Mouse (Mus musculus): ENCODE measurements around the gene Trdmt1. TPM values are rescaled to one million over a fixed set of nuclear protein-coding genes. Genes with fewer than 3 reads are reported as not detected.

Gene Trdmt1
- total and polyA plus RNA-seq, 2 experiments from 2014 or later = 10.3 to 19.0 TPM

DNA sequence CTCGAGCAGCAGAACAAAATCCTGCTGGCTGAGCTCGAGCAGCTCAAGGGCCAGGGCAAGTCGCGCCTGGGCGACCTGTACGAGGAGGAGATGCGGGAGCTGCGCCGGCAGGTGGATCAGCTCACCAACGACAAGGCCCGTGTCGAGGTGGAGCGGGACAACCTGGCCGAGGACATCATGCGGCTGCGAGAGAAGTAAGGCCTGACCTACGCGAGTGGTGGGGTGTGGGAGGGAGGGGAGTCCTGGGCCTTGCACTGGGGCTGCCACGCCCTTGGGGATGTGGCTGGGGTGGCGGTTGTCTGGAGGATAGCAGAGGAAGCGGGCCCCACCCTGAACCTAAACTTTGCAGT lies 30.3 kb upstream of the Trdmt1 start:
- no peaks in the 10 kb centered on the region for H3K27me3 ChIP-seq (ENCODE audit: control insufficient read depth, insufficient read depth, low read length)
- no peak for DNase-seq (ENCODE audit: low spot score)
- H3K36me3 ChIP-seq (replicated peaks; ENCODE audit: control insufficient read depth, insufficient read depth, low read length) = peaks cover 28% of the 10 kb centered on the region
- peak overlapping the region; percentile 63 for H3K4me2 ChIP-seq (ENCODE audit: low read depth, low read length)
- no peak; the same call in 1 of the 2 replicates for ATAC-seq (ENCODE audit: insufficient read depth, low read depth)
- peak overlapping the region; percentile 81 for H3K9ac ChIP-seq (replicated peaks; ENCODE audit: low read depth, low read length)
- H3K27ac ChIP-seq (ENCODE audit: low read depth) = peak overlapping the region; percentile 97
- peak overlapping the region; percentile 67 for H3K4me3 ChIP-seq (ENCODE audit: low read depth, low read length)
- under 1% methylated on average over 21 of the region's 21 CpGs for WGBS
- H3K9me3 ChIP-seq (replicated peaks; ENCODE audit: control insufficient read depth, low read length) = no peaks in the 10 kb centered on the region
- no peak for TF ChIP-seq CTCF (IDR thresholded peaks at IDR 0.05; ENCODE audit: low read depth)
- no peak for TF ChIP-seq EP300 (IDR thresholded peaks at IDR 0.05; ENCODE audit: low read depth)
- H3K4me1 ChIP-seq (ENCODE audit: control insufficient read depth, insufficient read depth) = peaks cover 14% of the 10 kb centered on the region

DNA sequence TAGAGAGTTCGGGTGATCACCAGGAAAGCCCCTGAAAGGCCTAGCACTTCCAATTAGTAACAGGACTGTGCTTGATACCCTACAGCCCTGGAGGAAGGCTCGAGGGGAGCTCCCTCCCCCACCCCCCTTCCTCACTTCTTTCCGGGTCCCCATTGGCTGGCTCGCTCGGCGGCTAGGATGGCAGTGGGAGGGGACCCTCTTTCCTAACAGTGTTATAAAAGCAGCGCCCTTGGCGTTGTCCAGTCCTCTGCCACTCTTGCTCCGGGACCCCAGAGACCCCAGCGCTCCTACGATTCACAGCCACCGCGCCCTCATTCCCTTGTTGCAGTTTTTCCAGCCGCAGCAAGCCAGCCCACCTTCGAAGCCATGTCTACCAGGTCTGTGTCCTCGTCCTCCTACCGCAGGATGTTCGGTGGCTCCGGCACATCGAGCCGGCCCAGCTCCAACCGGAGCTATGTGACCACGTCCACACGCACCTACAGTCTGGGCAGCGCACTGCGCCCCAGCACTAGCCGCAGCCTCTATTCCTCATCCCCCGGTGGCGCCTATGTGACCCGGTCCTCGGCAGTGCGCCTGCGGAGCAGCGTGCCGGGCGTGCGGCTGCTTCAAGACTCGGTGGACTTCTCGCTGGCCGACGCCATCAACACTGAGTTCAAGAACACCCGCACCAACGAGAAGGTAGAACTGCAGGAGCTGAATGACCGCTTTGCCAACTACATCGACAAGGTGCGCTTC lies 29.8 kb upstream of the Trdmt1 start:
- peak overlapping the region; percentile 67 for H3K4me3 ChIP-seq (ENCODE audit: low read depth, low read length)
- peak; percentile 94 for DNase-seq (ENCODE audit: low spot score)
- H3K4me2 ChIP-seq (ENCODE audit: low read depth, low read length) = peak overlapping the region; percentile 63
- peaks cover 14% of the 10 kb centered on the region for H3K4me1 ChIP-seq (ENCODE audit: control insufficient read depth, insufficient read depth)
- ATAC-seq (ENCODE audit: insufficient read depth, low read depth) = peak; percentile 85
- TF ChIP-seq CTCF (IDR thresholded peaks at IDR 0.05; ENCODE audit: low read depth) (no peak), EP300 (IDR thresholded peaks at IDR 0.05; ENCODE audit: low read depth) (no peak)
- H3K27me3 ChIP-seq (ENCODE audit: control insufficient read depth, insufficient read depth, low read length) = no peaks in the 10 kb centered on the region
- H3K36me3 ChIP-seq (replicated peaks; ENCODE audit: control insufficient read depth, insufficient read depth, low read length) = peaks cover 23% of the 10 kb centered on the region
- peak overlapping the region; percentile 97 for H3K27ac ChIP-seq (ENCODE audit: low read depth)
- no peaks in the 10 kb centered on the region for H3K9me3 ChIP-seq (replicated peaks; ENCODE audit: control insufficient read depth, low read length)
- H3K9ac ChIP-seq (replicated peaks; ENCODE audit: low read depth, low read length) = peak overlapping the region; percentile 81
- under 1% methylated on average over 46 of the region's 46 CpGs for WGBS

DNA sequence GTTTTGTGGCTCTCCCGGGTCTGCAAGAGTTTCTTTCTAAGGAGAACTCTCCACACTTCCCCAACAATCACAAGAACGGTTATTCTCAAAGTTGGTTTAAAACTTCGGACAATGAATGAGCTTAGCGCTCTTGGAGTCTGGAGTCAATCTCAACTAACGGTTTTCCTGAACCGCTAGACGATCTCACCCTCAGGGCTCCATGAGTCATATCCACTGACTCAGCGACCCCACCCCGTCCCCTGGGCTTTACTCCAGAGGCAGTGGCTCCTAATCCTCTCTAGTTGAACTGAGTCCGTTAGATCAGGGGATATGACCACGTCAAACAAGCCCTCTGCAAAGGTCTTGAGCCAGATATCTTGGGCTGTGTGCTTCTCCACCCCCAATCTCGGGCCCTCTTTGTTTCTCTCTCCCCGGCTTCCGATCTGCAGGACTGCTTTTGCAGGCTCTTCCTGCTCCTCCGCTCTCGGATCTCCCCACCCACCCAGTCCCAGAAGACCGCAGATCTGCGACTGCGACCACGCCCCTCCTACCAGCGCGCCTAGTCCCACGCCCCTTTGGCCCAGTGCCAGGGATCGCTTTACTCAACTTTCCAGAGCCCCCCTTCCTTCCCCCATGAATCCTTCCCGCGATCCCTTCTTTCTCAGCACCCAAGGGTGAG lies 29.1 kb upstream of the Trdmt1 start, which contains the start of gene Vim:
Vim (plus strand) TSS at position 520 of the 658 bp plus-strand sequence.
- no peaks in the 10 kb centered on the region for H3K9me3 ChIP-seq (replicated peaks; ENCODE audit: control insufficient read depth, low read length)
- H3K9ac ChIP-seq (replicated peaks; ENCODE audit: low read depth, low read length) = peak within 1 kb of the TSS; percentile 81
- H3K36me3 ChIP-seq (replicated peaks; ENCODE audit: control insufficient read depth, insufficient read depth, low read length) = peaks cover 18% of the 10 kb centered on the region
- DNase-seq (ENCODE audit: low spot score) (peak; percentile 97), ATAC-seq (ENCODE audit: insufficient read depth, low read depth) (peak; percentile 90)
- H3K4me1 ChIP-seq (ENCODE audit: control insufficient read depth, insufficient read depth) = peaks cover 14% of the 10 kb centered on the region
- WGBS = under 1% methylated on average over 25 of the region's 26 CpGs
- TF ChIP-seq CTCF (IDR thresholded peaks at IDR 0.05; ENCODE audit: low read depth) = no peak
- peak; percentile 55; the same call in 1 of the 2 replicates for TF ChIP-seq EP300 (IDR thresholded peaks at IDR 0.05; ENCODE audit: low read depth)
- H3K27ac ChIP-seq (ENCODE audit: low read depth) = peak within 1 kb of the TSS; percentile 97
- peak within 1 kb of the TSS; percentile 67 for H3K4me3 ChIP-seq (ENCODE audit: low read depth, low read length)
- H3K4me2 ChIP-seq (ENCODE audit: low read depth, low read length) = peak within 1 kb of the TSS; percentile 63
- H3K27me3 ChIP-seq (ENCODE audit: control insufficient read depth, insufficient read depth, low read length) = no peaks in the 10 kb centered on the region

DNA sequence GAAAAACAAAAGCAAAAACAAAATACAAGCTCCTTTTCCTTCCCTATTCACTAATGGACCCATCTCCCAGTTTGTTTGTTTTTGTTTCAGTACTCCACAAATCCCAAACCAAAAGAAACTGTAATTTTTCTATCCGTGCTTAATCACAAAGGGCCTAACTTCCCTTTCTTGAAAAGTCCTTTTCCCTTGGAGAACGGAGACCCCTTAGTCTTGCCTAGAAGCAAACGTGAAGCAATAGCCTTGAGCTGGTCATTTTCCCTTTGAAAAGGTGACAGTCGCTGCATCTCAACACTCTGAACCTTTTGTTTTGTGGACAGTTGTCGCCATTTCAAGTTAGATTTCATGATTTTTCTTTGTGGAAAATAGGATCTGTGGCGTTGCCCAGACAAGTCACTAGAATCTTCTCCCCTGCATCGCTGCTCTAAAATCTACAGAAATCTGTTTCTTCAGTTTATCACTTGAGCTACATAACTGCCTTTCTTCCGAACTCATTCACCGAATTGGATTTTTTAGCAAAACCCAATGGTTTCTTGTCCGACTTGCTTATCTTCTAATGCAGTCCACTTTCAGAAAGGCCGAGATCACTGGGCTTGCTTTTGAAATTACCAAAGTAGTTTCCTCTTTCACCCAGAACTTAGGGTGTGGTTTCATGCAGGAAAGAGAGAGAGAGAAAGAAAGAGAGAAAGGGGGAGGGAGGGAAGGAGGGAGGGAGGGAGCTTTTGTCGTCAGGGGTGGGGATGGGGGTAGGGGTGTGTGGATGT lies 28.4 kb upstream of the Trdmt1 start:
- H3K27ac ChIP-seq (ENCODE audit: low read depth) = peak overlapping the region; percentile 97
- ATAC-seq (ENCODE audit: insufficient read depth, low read depth) (peak; percentile 4), DNase-seq (ENCODE audit: low spot score) (no peak)
- H3K27me3 ChIP-seq (ENCODE audit: control insufficient read depth, insufficient read depth, low read length) = no peaks in the 10 kb centered on the region
- H3K4me3 ChIP-seq (ENCODE audit: low read depth, low read length) = peak overlapping the region; percentile 67
- peaks cover 12% of the 10 kb centered on the region for H3K36me3 ChIP-seq (replicated peaks; ENCODE audit: control insufficient read depth, insufficient read depth, low read length)
- no peaks in the 10 kb centered on the region for H3K9me3 ChIP-seq (replicated peaks; ENCODE audit: control insufficient read depth, low read length)
- H3K4me2 ChIP-seq (ENCODE audit: low read depth, low read length) = peak overlapping the region; percentile 63
- H3K4me1 ChIP-seq (ENCODE audit: control insufficient read depth, insufficient read depth) = peaks cover 14% of the 10 kb centered on the region
- 11% methylated on average over 12 of the region's 12 CpGs for WGBS
- TF ChIP-seq CTCF (IDR thresholded peaks at IDR 0.05; ENCODE audit: low read depth) (no peak), EP300 (IDR thresholded peaks at IDR 0.05; ENCODE audit: low read depth) (no peak)
- peak overlapping the region; percentile 81 for H3K9ac ChIP-seq (replicated peaks; ENCODE audit: low read depth, low read length)

DNA sequence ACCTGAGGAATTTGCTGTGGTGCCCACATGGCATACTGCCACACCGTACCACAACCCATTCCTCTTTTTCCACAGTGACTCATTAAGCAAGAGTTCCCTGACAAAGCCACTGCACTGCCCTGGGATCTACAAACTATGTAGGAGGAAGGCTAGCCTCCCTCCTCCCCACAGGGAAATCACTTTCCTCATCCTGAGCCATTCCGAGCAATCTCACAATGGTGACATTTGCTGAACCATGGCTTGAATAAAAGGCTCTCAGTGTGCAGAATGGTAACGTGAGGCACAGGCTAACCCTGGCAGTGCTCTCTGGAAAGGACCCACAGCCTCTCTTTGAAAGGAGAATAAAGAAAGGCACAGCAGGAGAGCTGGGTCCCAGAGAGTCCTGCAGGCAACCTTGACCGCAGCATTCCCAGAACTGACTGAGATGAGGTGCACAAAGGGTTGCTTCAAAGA lies 27.7 kb upstream of the Trdmt1 start:
- Histone ChIP-seq H3K27me3 (ENCODE audit: control insufficient read depth, insufficient read depth, low read length) (no peaks in the 10 kb centered on the region), H3K27ac (ENCODE audit: low read depth) (peak overlapping the region; percentile 97), H3K4me3 (ENCODE audit: low read depth, low read length) (no peak overlapping the region), H3K9ac (replicated peaks; ENCODE audit: low read depth, low read length) (peak overlapping the region; percentile 81; the same call in 1 of the 2 replicates), H3K36me3 (replicated peaks; ENCODE audit: control insufficient read depth, insufficient read depth, low read length) (peaks cover 8% of the 10 kb centered on the region), H3K9me3 (replicated peaks; ENCODE audit: control insufficient read depth, low read length) (no peaks in the 10 kb centered on the region), H3K4me1 (ENCODE audit: control insufficient read depth, insufficient read depth) (peaks cover 14% of the 10 kb centered on the region), H3K4me2 (ENCODE audit: low read depth, low read length) (peak overlapping the region; percentile 63)
- no peak for ATAC-seq (ENCODE audit: insufficient read depth, low read depth)
- no peak for DNase-seq (ENCODE audit: low spot score)
- 35% methylated on average over 4 of the region's 4 CpGs for WGBS
- TF ChIP-seq EP300 (IDR thresholded peaks at IDR 0.05; ENCODE audit: low read depth) (no peak), CTCF (IDR thresholded peaks at IDR 0.05; ENCODE audit: low read depth) (no peak)
